Mouse (Mus musculus): ENCODE results near the gene Uhrf1.
"Not testable (repeated sequence)": the region's sequence is repeated elsewhere in the genome, so short reads cannot be mapped to it uniquely, and the experiment has no call there.

Uhrf1 gene

GRCm38 (mm10) chr17:56303160-56303846 lies at the start of gene Uhrf1:
Uhrf1 (plus strand) TSS chr17:56303321.
- no peak for DNase-seq (ENCODE audit: extremely low read depth, low read depth, low spot score)

GRCm38 (mm10) chr17:56254695-56255094 lies 48.4 kb upstream of the Uhrf1 start:
- no peak for DNase-seq (ENCODE audit: extremely low read depth, low read depth, low spot score)

GRCm38 (mm10) chr17:56255429-56255828 lies 47.7 kb upstream of the Uhrf1 start:
- DNase-seq (ENCODE audit: extremely low read depth, low read depth, low spot score): no peak

- peak; percentile 87 for DNase-seq (ENCODE audit: extremely low read depth, low read depth, low spot score)
Observed at GRCm38 (mm10) chr17:56255863-56256238, 47.3 kb upstream of the Uhrf1 start.

- peak; percentile 91 for DNase-seq (ENCODE audit: extremely low read depth, low read depth, low spot score)
Observed at GRCm38 (mm10) chr17:56256239-56256881, 46.8 kb upstream of the Uhrf1 start, which contains the start of gene Fem1a. Fem1a (plus strand) TSS chr17:56256810.

GRCm38 (mm10) chr17:56257181-56257894 lies 45.8 kb upstream of the Uhrf1 start:
- no peak for DNase-seq (ENCODE audit: extremely low read depth, low read depth, low spot score)

GRCm38 (mm10) chr17:56258269-56258668 lies 44.9 kb upstream of the Uhrf1 start:
- not testable (repeated sequence) for DNase-seq (ENCODE audit: extremely low read depth, low read depth, low spot score)

GRCm38 (mm10) chr17:56258812-56259211 lies 44.3 kb upstream of the Uhrf1 start:
- DNase-seq (ENCODE audit: extremely low read depth, low read depth, low spot score): not testable (repeated sequence)

- DNase-seq (ENCODE audit: extremely low read depth, low read depth, low spot score): no peak
Observed at GRCm38 (mm10) chr17:56259301-56260037, 43.7 kb upstream of the Uhrf1 start.

GRCm38 (mm10) chr17:56261166-56261565 lies 42.0 kb upstream of the Uhrf1 start:
- DNase-seq (ENCODE audit: extremely low read depth, low read depth, low spot score): no peak

- DNase-seq (ENCODE audit: extremely low read depth, low read depth, low spot score): no peak
Observed at GRCm38 (mm10) chr17:56262645-56263094, 40.5 kb upstream of the Uhrf1 start.

- no peak for DNase-seq (ENCODE audit: extremely low read depth, low read depth, low spot score)
Observed at GRCm38 (mm10) chr17:56264020-56264419, 39.1 kb upstream of the Uhrf1 start.

GRCm38 (mm10) chr17:56265011-56265410 lies 38.1 kb upstream of the Uhrf1 start:
- no peak for DNase-seq (ENCODE audit: extremely low read depth, low read depth, low spot score)

- no peak for DNase-seq (ENCODE audit: extremely low read depth, low read depth, low spot score)
Observed at GRCm38 (mm10) chr17:56265869-56266268, 37.3 kb upstream of the Uhrf1 start.

- no peak for DNase-seq (ENCODE audit: extremely low read depth, low read depth, low spot score)
Observed at GRCm38 (mm10) chr17:56266271-56266670, 36.9 kb upstream of the Uhrf1 start.

- no peak for DNase-seq (ENCODE audit: extremely low read depth, low read depth, low spot score)
Observed at GRCm38 (mm10) chr17:56269153-56269630, 33.9 kb upstream of the Uhrf1 start.

- DNase-seq (ENCODE audit: extremely low read depth, low read depth, low spot score): no peak
Observed at GRCm38 (mm10) chr17:56269741-56270140, 33.4 kb upstream of the Uhrf1 start.

GRCm38 (mm10) chr17:56271609-56272253 lies 31.4 kb upstream of the Uhrf1 start:
- DNase-seq (ENCODE audit: extremely low read depth, low read depth, low spot score): no peak

- DNase-seq (ENCODE audit: extremely low read depth, low read depth, low spot score): no peak
Observed at GRCm38 (mm10) chr17:56272644-56273043, 30.5 kb upstream of the Uhrf1 start.

- no peak for DNase-seq (ENCODE audit: extremely low read depth, low read depth, low spot score)
Observed at GRCm38 (mm10) chr17:56273482-56273881, 29.6 kb upstream of the Uhrf1 start.
